Mouse (Mus musculus): ENCODE results near the gene Gfpt2.
"Not testable (repeated sequence)": the region's sequence is repeated elsewhere in the genome, so short reads cannot be mapped to it uniquely, and the experiment has no call there.

Gfpt2 gene

GRCm38 (mm10) chr11:49793619-49794341, at the start of gene Gfpt2:
Gfpt2 (plus strand) TSS chr11:49794178.
- DNase-seq (ENCODE audit: low read depth, low spot score) = peak; percentile 38

- no peak for DNase-seq (ENCODE audit: low read depth, low spot score)
Measured at GRCm38 (mm10) chr11:49744981-49745380, 49.0 kb upstream of the Gfpt2 start.

DNA sequence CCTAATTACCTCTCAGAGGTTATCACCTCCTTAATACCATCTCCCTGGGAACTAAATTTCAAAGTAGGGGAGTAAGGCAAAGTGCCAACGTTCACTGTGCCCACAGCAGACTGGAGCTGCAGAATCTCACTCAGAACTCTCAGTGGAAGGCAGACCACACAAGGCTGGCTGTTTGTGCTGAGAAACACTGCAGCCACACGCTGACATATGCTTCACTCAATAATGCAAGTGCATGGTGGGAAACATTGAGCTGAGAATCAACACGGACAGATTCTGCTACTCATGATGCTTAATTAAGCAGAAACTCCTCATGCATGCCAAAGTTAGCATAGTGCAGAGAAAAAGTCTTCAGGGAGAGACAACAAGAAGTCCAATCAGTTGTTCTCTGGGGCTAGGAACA, 48.1 kb upstream of the Gfpt2 start:
- no peak for DNase-seq (ENCODE audit: low read depth, low spot score)

DNA sequence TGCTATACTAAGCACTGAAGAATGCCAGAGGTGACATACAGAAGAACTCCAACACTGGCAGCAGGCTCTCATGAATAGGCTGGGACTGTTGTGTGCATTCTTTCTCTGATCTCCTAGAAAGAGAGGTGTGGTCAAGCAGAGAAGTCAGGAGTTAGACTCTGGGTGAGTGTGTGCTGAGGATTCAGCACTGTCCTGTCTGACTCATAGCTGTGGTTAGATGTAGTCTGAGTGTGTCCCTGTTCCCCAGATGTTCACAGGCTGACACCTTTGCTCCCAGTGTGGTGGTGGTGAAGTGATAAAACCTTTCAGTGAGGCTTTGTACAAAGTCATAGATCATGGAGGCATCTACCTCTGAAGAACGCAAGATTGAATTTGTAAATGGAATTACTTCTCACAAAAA, 47.2 kb upstream of the Gfpt2 start:
- DNase-seq (ENCODE audit: low read depth, low spot score) = no peak

GRCm38 (mm10) chr11:49754958-49755665, 38.9 kb upstream of the Gfpt2 start:
- no peak for DNase-seq (ENCODE audit: low read depth, low spot score)

DNA sequence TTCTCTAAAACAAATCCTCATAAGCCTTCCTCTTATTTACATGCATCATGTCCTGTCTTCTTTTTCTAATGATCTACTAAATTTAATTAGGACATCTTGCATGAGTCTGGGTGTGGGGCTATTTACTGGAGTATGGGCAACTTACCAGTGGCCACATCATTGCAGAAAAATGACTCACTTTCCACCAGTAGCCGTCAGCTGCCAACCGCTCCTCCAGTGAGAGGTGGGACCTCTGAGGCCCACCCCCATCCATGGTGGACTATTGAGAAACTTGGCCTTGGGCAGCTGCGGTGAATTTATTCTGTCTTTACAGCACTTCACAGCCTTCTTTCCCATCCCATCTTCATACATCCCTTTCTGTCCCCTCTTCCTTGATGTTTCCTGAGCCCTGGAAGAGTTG, 35.9 kb upstream of the Gfpt2 start:
- DNase-seq (ENCODE audit: low read depth, low spot score) = no peak

DNA sequence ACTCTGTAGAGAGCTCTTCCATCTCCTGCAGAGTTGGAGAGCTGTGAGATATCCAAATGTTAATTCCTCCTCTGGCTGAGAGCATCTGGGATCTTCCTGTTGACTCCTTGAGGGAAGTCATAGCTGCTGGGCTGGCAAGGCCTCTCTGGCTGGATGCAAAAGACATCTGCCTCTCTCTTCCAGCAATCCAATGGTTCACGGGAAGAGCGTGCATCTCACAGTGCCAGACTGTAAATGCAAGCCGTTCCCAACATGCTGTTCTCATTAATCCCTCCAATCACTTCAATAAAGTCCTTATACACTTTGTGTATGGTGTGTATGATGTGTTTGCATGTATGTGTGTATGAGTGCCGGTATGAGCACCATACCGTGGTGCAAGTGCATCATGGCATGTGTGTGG, 32.8 kb upstream of the Gfpt2 start:
- DNase-seq (ENCODE audit: low read depth, low spot score) = no peak

DNA sequence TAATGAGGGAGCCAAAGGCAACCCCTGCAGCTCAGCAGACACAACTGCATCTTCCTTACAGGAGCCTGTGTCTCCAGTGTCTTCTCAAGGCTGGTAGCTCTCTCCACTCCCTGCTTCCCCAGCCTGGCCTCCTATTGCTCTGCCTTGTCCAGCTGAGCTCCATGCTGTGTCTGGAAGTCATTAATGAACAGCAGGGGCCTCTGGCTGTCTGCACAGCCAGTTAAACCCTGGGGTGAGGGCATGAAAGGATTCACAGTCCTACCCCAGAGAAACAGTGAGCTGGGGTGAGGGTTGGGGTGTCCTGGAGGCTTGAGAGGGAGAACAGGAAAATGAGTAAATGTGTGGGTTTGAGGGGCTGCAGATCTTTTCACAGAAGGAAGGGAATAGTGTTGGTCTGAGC, 30.4 kb upstream of the Gfpt2 start:
- DNase-seq (ENCODE audit: low read depth, low spot score) = no peak

- DNase-seq (ENCODE audit: low read depth, low spot score) = no peak
Measured at GRCm38 (mm10) chr11:49764023-49764422, 30.0 kb upstream of the Gfpt2 start.

GRCm38 (mm10) chr11:49764639-49765299, 29.2 kb upstream of the Gfpt2 start:
- no peak for DNase-seq (ENCODE audit: low read depth, low spot score)

DNA sequence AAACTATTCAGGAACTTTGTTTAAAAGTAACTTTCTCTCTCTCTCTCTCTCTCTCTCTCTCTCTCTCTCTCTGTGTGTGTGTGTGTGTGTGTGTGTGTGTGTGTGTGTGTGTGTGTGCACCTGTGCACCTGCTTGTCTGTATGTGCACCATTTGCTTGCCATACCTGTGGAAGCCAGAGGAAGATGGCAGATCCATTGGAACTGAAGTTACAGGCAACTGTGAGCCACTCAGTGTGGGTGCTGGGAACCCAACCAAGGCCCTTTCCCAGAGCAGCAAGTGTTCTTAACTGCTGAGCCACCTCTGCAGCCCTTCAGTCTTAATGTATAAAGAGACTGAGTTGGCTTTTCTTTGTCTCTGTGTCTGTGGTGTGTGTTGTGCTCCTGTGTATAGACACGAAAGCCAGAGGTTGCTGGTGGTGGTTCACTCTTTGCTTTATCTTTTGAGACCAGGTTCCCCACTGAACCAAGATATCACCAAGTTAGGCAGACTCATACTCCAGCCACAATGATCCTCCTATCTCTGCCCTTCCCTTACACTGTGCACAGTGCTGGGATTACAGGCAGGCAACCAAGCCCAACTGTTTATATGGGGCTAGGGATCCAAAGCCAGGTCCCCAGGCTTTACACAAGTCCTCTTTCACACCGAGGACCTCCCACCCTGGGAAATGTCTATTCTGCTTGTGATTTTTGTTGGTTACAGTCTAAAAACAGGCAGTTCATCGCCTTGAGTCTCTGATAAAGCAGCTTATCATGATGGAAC, 28.4 kb upstream of the Gfpt2 start:
- DNase-seq (ENCODE audit: low read depth, low spot score) = no peak

DNA sequence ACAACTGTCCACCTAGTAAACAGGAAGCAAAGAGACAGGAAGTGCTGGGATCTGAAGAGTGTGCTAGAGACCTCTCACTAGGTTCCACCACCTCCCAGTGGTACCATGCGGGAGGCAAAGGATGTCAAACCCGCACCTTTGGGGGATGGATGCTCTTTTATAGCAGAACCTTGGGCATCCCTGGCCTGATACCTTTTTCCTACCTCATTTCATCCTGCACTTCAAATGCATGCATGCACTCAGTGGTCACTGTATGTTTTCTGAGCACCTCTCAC, 27.9 kb upstream of the Gfpt2 start:
- no peak for DNase-seq (ENCODE audit: low read depth, low spot score)

GRCm38 (mm10) chr11:49767497-49767896, 26.5 kb upstream of the Gfpt2 start:
- DNase-seq (ENCODE audit: low read depth, low spot score) = not testable (repeated sequence)

DNA sequence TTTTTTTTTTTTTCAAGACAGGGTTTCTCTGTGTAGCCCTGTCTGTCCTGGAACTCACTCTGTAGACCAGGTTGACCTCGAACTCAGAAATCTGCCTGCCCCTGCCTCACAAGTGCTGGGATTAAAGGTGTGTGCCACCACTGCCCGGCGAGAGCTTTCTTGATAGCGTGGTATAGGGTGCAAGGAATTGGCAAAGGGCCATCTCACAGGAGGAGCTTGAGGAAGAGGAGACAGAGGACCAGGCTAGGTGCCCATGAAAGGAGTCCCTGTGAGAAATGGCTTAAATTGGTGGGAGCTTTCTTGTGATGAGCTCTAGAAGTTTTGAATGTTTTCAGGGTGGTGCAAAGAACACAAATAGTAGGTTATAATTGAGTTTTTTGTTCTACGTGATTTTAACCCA, 25.2 kb upstream of the Gfpt2 start:
- DNase-seq (ENCODE audit: low read depth, low spot score) = no peak

DNA sequence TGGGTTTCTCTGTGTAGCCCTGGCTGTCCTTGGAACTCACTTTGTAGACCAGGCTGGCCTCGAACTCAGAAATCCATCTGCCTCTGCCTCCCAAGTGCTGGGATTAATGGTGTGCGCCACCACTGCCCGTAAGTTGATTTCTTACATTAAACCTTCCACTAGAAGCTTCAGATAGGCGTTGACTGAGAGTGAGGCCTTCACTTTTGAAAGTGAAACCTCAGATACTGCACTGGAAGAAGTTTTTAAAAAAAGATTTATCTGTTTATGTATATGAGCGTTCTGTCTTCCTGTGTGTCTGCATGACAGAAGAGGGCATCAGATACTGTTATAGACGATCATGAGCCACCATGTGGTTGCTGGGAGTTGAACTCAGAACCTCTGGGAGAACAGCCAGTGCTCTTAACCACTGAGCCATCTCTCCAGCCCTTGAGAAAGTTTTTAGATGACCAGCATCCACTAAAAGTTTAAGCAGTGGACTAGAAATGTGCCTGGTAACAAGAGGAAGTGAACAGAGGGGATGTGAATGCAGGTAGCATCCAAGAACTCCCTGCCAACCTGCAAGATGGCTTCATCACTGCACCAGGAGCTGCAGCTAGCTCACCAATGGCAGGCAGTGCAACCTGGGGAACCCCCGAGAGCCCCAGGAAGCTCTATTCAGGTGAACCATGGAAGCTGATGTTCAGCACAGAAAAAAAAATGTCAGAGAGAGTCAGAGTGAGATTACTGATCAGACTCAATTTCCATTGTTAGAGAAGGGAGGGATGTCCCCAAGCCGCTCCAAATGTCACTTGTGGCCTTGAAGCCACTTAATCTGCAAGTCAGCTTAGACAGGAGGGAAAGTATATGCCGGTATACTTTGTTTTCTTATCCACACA, 23.1 kb upstream of the Gfpt2 start:
- DNase-seq (ENCODE audit: low read depth, low spot score) = no peak

DNA sequence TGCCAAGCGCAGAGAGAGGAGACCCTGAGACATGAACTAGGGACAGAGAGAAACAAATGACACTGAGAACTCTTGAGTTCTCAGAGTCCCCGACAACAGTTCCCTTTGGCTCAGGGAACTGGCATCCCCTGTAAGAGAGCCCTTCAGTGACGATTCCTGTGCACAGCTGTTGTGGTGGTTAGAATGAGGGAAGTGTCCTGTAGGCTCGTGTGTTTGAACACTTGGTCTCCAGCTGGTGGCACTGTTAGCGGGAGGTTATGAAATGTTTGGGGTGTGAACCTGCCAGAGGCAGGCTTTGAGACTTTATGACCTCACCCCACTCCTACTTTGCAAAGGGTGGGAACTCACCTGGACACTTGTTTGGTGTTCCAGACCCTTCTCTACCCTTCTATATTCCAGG, 21.7 kb upstream of the Gfpt2 start:
- no peak for DNase-seq (ENCODE audit: low read depth, low spot score)

DNA sequence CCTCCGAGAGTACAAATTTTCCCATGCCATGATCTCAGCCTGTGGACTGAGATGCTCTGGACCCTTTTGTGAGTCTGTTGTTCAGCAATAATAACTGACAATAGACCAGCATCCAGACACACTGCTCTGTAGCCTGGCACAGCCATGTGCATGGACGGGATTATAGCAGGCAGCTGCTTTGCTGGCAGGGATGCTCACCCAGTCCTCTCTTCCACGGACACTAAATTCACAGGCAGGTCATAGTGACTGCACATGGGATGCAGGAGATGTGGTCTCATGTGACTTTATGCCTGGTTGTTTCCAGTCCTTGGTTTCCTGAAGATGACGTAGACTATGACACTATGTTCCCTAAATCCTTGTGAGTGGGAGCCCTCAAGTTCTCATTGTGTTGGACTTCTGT, 19.1 kb upstream of the Gfpt2 start:
- no peak for DNase-seq (ENCODE audit: low read depth, low spot score)

DNA sequence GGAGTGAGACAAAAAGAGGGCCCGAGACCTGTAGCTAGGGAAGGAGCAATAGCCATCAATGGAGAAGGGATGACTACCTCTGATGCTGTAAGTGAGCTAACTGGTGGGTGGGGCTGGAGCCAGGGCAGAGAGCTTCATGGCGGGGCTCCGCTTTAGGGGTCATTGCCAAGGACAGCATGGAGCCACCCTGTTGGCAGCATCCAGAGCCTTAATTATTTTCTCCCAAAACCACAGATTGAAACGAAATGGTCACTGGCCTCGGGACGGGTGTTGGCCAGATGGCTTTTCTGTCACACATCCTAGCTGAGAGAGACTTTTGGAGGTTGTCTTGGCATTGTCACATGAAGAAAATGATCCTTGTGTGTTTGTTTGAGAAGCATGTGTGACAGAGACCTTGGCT, 15.1 kb upstream of the Gfpt2 start:
- DNase-seq (ENCODE audit: low read depth, low spot score) = no peak

GRCm38 (mm10) chr11:49780161-49780817, 13.7 kb upstream of the Gfpt2 start:
- no peak for DNase-seq (ENCODE audit: low read depth, low spot score)

GRCm38 (mm10) chr11:49781833-49782399, 12.1 kb upstream of the Gfpt2 start:
- DNase-seq (ENCODE audit: low read depth, low spot score) = no peak

GRCm38 (mm10) chr11:49793131-49793530, 847 bp upstream of the Gfpt2 start:
- DNase-seq (ENCODE audit: low read depth, low spot score) = no peak

Measured in retina, postnatal 7 days (tissue).